Mouse (Mus musculus): Measurements from ENCODE around the gene Wwtr1. TPM values are rescaled to one million over a fixed set of nuclear protein-coding genes. Genes with fewer than 3 reads are reported as not detected.

Gene Wwtr1
- polyA plus RNA-seq, 1 experiment from 2014 or later: 11.2 TPM

GRCm38 (mm10) chr3:57535483-57536185 lies 40.1 kb downstream of the Wwtr1 start:
- peaks cover 11% of the 10 kb centered on the region for H3K4me1 ChIP-seq (ENCODE audit: control insufficient read depth, insufficient read depth, low read length)
- no peaks in the 10 kb centered on the region for H3K36me3 ChIP-seq (ENCODE audit: control insufficient read depth, insufficient read depth, low read length)
- WGBS: 51% methylated on average over 13 of the region's 13 CpGs
- H3K9ac ChIP-seq (ENCODE audit: low read length): no peak overlapping the region
- H3K4me3 ChIP-seq (ENCODE audit: low read depth, low read length): no peak overlapping the region
- no peaks in the 10 kb centered on the region for H3K9me3 ChIP-seq (ENCODE audit: control insufficient read depth, low read length)
- no peak overlapping the region for H3K4me2 ChIP-seq (ENCODE audit: low read depth, severe bottlenecking)
- no peaks in the 10 kb centered on the region for H3K27me3 ChIP-seq (ENCODE audit: control insufficient read depth, insufficient read depth, low read length)
- peak; percentile 47 for DNase-seq (ENCODE audit: low spot score)
- peak; percentile 75; the same call in 1 of the 2 replicates for ATAC-seq (ENCODE audit: insufficient number of reproducible peaks, low FRiP score, low TSS enrichment, low read depth)
- no peak overlapping the region for H3K27ac ChIP-seq (replicated peaks; ENCODE audit: low read depth, low read length)

GRCm38 (mm10) chr3:57534450-57534849 lies 41.3 kb downstream of the Wwtr1 start:
- no peak overlapping the region for H3K4me3 ChIP-seq (ENCODE audit: low read depth, low read length)
- H3K36me3 ChIP-seq (ENCODE audit: control insufficient read depth, insufficient read depth, low read length): no peaks in the 10 kb centered on the region
- H3K27me3 ChIP-seq (ENCODE audit: control insufficient read depth, insufficient read depth, low read length): no peaks in the 10 kb centered on the region
- WGBS: 77% methylated on average over 6 of the region's 6 CpGs
- H3K9ac ChIP-seq (ENCODE audit: low read length): no peak overlapping the region
- no peak for ATAC-seq (ENCODE audit: insufficient number of reproducible peaks, low FRiP score, low TSS enrichment, low read depth)
- no peaks in the 10 kb centered on the region for H3K9me3 ChIP-seq (ENCODE audit: control insufficient read depth, low read length)
- H3K27ac ChIP-seq (replicated peaks; ENCODE audit: low read depth, low read length): no peak overlapping the region
- no peak for DNase-seq (ENCODE audit: low spot score)
- peaks cover 12% of the 10 kb centered on the region for H3K4me1 ChIP-seq (ENCODE audit: control insufficient read depth, insufficient read depth, low read length)
- no peak overlapping the region for H3K4me2 ChIP-seq (ENCODE audit: low read depth, severe bottlenecking)

DNA sequence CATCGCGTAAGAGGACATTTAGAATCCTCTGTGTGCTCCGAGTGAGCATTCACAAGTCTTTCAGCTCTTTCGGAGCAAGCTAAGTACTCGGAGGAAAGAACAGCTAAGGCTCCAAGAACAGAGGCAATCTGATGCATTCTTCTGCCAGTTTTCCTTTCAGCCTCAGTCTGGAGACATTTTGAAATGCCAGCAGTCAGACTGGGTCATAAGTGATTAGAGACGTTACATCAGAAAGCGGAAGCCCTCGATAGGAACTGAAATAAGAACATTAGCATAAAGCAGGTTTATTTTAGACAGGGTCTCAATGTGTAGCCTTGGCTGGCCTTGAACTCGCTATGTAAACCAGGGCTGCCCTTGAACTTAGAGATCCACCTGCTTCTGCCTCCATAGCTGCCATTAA lies 41.8 kb downstream of the Wwtr1 start:
- Histone ChIP-seq H3K36me3 (ENCODE audit: control insufficient read depth, insufficient read depth, low read length) (no peaks in the 10 kb centered on the region), H3K27me3 (ENCODE audit: control insufficient read depth, insufficient read depth, low read length) (no peaks in the 10 kb centered on the region), H3K4me2 (ENCODE audit: low read depth, severe bottlenecking) (no peak overlapping the region), H3K4me3 (ENCODE audit: low read depth, low read length) (no peak overlapping the region), H3K9ac (ENCODE audit: low read length) (no peak overlapping the region), H3K9me3 (ENCODE audit: control insufficient read depth, low read length) (no peaks in the 10 kb centered on the region), H3K27ac (replicated peaks; ENCODE audit: low read depth, low read length) (no peak overlapping the region), H3K4me1 (ENCODE audit: control insufficient read depth, insufficient read depth, low read length) (peaks cover 12% of the 10 kb centered on the region)
- ATAC-seq (ENCODE audit: insufficient number of reproducible peaks, low FRiP score, low TSS enrichment, low read depth): no peak
- WGBS: 94% methylated on average over 9 of the region's 9 CpGs
- DNase-seq (ENCODE audit: low spot score): no peak

DNA sequence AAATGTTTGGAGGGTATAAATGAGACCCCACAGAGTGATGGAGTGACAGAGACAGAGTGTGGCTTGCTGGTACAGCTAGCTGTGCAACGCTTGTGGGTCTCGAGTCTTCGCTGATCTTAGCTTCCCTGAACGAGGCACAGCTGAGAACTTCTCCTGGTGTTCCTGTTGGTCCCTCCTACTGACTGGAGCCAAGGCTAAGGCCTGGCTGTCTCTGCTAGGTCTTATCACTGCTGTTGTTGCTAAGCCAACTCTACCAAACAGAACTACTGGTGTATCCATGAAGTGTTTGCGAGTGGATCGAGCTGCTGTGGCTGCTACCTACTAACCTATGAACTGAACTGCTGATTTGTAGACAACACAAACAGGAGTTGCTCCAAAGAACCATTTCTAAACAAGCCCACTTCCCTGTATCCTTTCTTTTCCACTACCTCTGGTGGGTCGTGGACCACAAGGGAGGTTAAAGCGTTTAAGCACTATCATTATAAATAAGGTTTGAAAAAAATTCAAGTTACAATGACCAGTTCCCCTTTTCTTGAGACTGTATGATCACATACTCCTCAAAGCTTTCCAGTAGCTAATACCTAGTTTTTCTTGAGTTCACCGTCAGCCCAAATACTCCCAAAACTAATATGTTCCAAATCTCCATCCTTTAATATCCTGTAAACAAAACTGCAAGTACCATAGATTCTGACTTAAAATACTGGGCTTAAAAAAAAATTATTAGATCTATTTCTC lies 42.6 kb downstream of the Wwtr1 start:
- Histone ChIP-seq H3K9me3 (ENCODE audit: control insufficient read depth, low read length) (no peaks in the 10 kb centered on the region), H3K4me1 (ENCODE audit: control insufficient read depth, insufficient read depth, low read length) (peaks cover 12% of the 10 kb centered on the region), H3K4me2 (ENCODE audit: low read depth, severe bottlenecking) (no peak overlapping the region), H3K27me3 (ENCODE audit: control insufficient read depth, insufficient read depth, low read length) (no peaks in the 10 kb centered on the region), H3K27ac (replicated peaks; ENCODE audit: low read depth, low read length) (no peak overlapping the region), H3K4me3 (ENCODE audit: low read depth, low read length) (no peak overlapping the region), H3K9ac (ENCODE audit: low read length) (no peak overlapping the region), H3K36me3 (ENCODE audit: control insufficient read depth, insufficient read depth, low read length) (no peaks in the 10 kb centered on the region)
- 90% methylated on average over 9 of the region's 9 CpGs for WGBS
- no peak for DNase-seq (ENCODE audit: low spot score)
- no peak for ATAC-seq (ENCODE audit: insufficient number of reproducible peaks, low FRiP score, low TSS enrichment, low read depth)

GRCm38 (mm10) chr3:57530836-57531235 lies 44.9 kb downstream of the Wwtr1 start:
- Histone ChIP-seq H3K9me3 (ENCODE audit: control insufficient read depth, low read length) (no peaks in the 10 kb centered on the region), H3K9ac (ENCODE audit: low read length) (no peak overlapping the region), H3K27ac (replicated peaks; ENCODE audit: low read depth, low read length) (no peak overlapping the region), H3K4me3 (ENCODE audit: low read depth, low read length) (no peak overlapping the region), H3K4me1 (ENCODE audit: control insufficient read depth, insufficient read depth, low read length) (peaks cover 8% of the 10 kb centered on the region), H3K4me2 (ENCODE audit: low read depth, severe bottlenecking) (no peak overlapping the region), H3K36me3 (ENCODE audit: control insufficient read depth, insufficient read depth, low read length) (no peaks in the 10 kb centered on the region; the same call in 1 of the 2 replicates), H3K27me3 (ENCODE audit: control insufficient read depth, insufficient read depth, low read length) (no peaks in the 10 kb centered on the region)
- no peak for DNase-seq (ENCODE audit: low spot score)
- ATAC-seq (ENCODE audit: insufficient number of reproducible peaks, low FRiP score, low TSS enrichment, low read depth): no peak
- WGBS: 18% methylated on average over 1 of the region's 1 CpGs

DNA sequence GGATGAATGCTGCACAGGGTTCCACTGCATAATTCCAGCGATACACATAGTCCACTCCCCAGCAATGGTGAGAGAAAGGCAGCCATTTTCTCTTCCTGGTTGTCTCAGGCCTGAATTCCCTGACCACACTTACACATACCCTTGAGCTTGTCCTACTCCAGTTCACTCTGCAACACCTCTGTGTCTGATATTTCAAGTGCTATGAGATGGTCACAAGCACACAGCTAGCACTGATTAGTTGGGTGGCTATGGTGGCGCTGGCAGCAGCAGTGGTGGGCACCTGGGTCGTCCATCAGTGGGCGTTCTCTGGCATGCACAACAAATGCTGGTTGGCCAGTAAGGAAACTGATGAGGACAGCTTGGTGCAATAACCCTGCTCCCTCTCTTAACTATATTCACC lies 45.5 kb downstream of the Wwtr1 start:
- no peak overlapping the region for H3K4me3 ChIP-seq (ENCODE audit: low read depth, low read length)
- H3K4me2 ChIP-seq (ENCODE audit: low read depth, severe bottlenecking): no peak overlapping the region
- WGBS: 89% methylated on average over 4 of the region's 4 CpGs
- no peaks in the 10 kb centered on the region for H3K9me3 ChIP-seq (ENCODE audit: control insufficient read depth, low read length)
- H3K27ac ChIP-seq (replicated peaks; ENCODE audit: low read depth, low read length): no peak overlapping the region
- H3K27me3 ChIP-seq (ENCODE audit: control insufficient read depth, insufficient read depth, low read length): no peaks in the 10 kb centered on the region
- peaks cover 6% of the 10 kb centered on the region for H3K4me1 ChIP-seq (ENCODE audit: control insufficient read depth, insufficient read depth, low read length)
- DNase-seq (ENCODE audit: low spot score) (no peak), ATAC-seq (ENCODE audit: insufficient number of reproducible peaks, low FRiP score, low TSS enrichment, low read depth) (0 out of 2 replicates have a peak, but pooled peaks have one; percentile 13)
- H3K36me3 ChIP-seq (ENCODE audit: control insufficient read depth, insufficient read depth, low read length): no peaks in the 10 kb centered on the region; the same call in 1 of the 2 replicates
- H3K9ac ChIP-seq (ENCODE audit: low read length): no peak overlapping the region

GRCm38 (mm10) chr3:57527154-57527553 lies 48.6 kb downstream of the Wwtr1 start:
- Histone ChIP-seq H3K9ac (ENCODE audit: low read length) (no peak overlapping the region), H3K36me3 (ENCODE audit: control insufficient read depth, insufficient read depth, low read length) (no peaks in the 10 kb centered on the region; the same call in 1 of the 2 replicates), H3K27me3 (ENCODE audit: control insufficient read depth, insufficient read depth, low read length) (no peaks in the 10 kb centered on the region), H3K4me3 (ENCODE audit: low read depth, low read length) (no peak overlapping the region), H3K4me1 (ENCODE audit: control insufficient read depth, insufficient read depth, low read length) (0 out of 2 replicates have a peak, but pooled peaks cover 4% of the 10 kb centered on the region), H3K4me2 (ENCODE audit: low read depth, severe bottlenecking) (no peak overlapping the region), H3K27ac (replicated peaks; ENCODE audit: low read depth, low read length) (no peak overlapping the region), H3K9me3 (ENCODE audit: control insufficient read depth, low read length) (no peaks in the 10 kb centered on the region)
- ATAC-seq (ENCODE audit: insufficient number of reproducible peaks, low FRiP score, low TSS enrichment, low read depth): no peak
- no peak for DNase-seq (ENCODE audit: low spot score)

DNA sequence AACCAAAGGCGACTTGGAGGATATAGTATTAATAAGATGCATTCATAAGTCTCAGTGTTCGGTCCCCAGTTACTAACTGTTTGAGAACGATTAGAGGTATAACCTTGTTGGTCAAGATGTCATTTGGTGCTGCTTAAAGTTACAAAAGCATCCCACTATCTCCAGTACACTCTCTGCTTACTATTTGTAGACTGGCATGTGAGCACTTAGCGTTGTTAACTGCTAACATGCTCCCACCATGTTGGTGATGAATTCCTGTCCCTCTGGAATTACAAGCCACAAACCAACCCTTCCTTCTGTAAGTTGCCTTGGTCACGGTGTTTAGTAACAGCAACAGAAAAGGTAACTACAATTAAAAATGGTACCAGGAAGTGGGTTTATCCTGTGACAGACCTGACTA lies 52.6 kb downstream of the Wwtr1 start:
- WGBS: 92% methylated on average over 5 of the region's 5 CpGs
- Histone ChIP-seq H3K9ac (ENCODE audit: low read length) (no peak overlapping the region), H3K4me1 (ENCODE audit: control insufficient read depth, insufficient read depth, low read length) (no peaks in the 10 kb centered on the region), H3K27me3 (ENCODE audit: control insufficient read depth, insufficient read depth, low read length) (no peaks in the 10 kb centered on the region), H3K4me3 (ENCODE audit: low read depth, low read length) (no peak overlapping the region), H3K36me3 (ENCODE audit: control insufficient read depth, insufficient read depth, low read length) (no peaks in the 10 kb centered on the region; the same call in 1 of the 2 replicates), H3K27ac (replicated peaks; ENCODE audit: low read depth, low read length) (no peak overlapping the region), H3K4me2 (ENCODE audit: low read depth, severe bottlenecking) (no peak overlapping the region), H3K9me3 (ENCODE audit: control insufficient read depth, low read length) (no peaks in the 10 kb centered on the region)
- DNase-seq (ENCODE audit: low spot score): no peak
- no peak for ATAC-seq (ENCODE audit: insufficient number of reproducible peaks, low FRiP score, low TSS enrichment, low read depth)

Measured in limb, embryonic 11.5 days (tissue).